Mouse (Mus musculus) G1E-ER4 (cell line): ENCODE data around the gene Tsr1. TPM values are rescaled to one million over a fixed set of nuclear protein-coding genes. Genes with fewer than 3 reads are reported as not detected.

Experiments
- GATA1 ChIP-seq: IDR thresholded peaks from one replicate; pipeline ENCODE4 v1.8.0; 2012; ENCODE audit warnings: low read length, inconsistent platforms
- polyA plus RNA-seq: library from polyadenylated mRNA; stranded (reverse); fragments of >175 nt; gene quantifications from 2 replicates; pipeline ENCODE4 v1.2.3, GENCODE M21; 2012

The Tsr1 gene
- polyA plus RNA-seq, 1 experiment, result 39.4 TPM

DNA sequence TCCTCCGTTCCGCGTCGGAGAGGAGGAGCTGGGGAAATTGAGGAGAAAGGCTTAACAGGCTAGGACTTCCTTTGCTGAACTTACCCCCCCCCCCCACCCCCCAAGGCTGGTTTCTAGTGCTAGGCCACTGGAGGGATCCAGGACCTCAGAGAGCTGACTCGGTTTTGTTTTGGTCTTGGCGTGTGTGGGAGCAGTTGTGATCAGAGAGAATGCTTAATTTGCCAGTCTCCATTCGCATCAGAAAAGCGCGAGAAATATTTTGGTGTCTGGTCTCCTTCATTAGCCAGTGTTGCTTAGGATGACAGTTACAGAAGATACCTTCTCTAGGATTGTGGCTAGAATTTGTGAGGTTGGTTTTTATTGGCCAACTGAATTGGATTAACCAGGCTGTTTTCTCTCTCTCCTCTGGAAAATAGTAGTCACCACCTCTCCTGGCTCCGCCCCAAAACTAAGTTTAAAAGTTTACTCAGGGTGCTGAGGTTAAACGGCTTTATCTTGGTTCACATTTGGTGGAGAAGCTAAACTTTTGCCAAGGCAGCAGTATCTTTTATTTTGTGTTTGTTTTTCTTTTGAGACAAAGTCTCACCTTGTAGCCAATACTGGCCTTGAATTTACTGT, 28.6 kb downstream of the Tsr1 start:
- TF ChIP-seq GATA1, result no peak

DNA sequence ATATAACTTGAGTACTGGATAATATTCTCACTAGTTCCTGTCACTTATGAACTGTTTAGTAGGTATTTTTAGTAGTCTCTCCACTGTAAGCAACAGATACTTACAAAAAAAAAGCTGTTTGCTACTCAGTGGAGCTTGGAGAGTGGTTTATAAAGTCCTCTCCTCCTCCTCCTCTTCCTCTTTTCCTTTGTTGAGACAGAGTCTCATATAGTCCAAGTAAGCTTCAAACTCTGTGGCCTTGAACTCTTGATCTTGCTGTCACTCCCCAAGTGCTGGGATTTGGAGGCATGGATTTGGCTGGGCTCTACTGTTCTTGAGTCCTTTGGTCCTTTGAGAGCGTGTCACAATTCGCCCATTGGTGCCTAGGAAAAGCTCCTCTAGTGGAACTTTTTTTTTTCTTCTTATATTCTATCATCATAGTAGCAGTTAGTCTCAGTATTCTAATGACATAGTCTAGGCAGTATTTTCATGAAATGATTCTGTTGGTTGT, 29.4 kb downstream of the Tsr1 start:
- no peak for TF ChIP-seq GATA1

DNA sequence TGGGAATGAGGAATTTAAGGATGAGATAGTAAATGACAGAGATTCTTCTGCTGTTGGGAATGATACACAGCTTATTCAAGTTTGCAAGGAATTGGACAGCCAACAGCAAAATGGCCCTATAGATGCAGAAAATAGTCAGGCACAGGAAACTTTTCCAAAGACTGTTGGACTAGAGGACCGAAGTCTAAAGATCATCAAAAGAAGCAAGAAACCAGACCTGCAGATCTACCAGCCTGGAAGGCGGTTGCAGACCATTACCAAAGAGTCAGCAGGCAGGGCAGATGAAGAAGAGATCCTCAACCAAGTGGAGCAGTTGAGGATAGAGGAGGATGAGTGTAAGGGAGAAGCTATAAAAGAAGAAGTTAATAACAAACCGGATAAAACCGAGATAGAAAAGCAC, 31.2 kb downstream of the Tsr1 start:
- no peak for TF ChIP-seq GATA1

DNA sequence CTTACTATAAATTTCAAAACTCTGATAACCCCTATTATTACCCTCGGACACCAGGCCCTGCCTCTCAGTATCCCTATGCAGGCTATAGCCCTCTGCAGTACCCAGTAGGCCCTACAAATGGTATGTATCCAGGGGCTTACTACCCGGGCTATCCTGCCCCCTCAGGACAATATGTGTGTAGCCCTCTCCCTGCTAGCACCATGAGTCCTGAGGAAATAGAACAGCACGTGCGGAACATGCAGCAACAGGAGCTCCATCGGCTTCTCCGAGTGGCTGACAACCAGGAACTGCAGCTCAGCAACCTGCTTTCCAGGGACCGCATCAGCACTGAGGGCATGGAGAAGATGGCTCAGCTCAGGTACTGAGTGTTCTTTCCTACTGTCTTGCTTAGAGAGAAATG, 32.5 kb downstream of the Tsr1 start:
- TF ChIP-seq GATA1, result no peak

DNA sequence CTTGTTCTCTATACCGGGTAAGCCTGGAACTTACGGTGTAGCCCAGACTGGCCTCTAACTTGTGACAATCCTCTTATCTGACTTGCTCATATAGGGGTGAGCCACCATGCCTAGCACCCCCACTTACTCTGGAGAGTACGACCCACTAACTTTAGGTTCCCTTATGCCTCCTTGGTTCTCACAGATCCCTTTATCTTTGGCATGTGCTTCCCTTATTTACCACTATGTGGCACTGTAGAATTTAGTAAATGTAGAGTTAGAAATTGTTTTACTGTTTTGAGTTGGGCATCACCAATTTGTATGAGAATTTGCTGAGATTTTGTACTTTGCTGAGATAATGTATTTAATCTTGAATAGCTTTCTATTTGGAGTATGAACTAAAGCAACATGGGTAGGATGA, 48.5 kb downstream of the Tsr1 start:
- no peak for TF ChIP-seq GATA1

DNA sequence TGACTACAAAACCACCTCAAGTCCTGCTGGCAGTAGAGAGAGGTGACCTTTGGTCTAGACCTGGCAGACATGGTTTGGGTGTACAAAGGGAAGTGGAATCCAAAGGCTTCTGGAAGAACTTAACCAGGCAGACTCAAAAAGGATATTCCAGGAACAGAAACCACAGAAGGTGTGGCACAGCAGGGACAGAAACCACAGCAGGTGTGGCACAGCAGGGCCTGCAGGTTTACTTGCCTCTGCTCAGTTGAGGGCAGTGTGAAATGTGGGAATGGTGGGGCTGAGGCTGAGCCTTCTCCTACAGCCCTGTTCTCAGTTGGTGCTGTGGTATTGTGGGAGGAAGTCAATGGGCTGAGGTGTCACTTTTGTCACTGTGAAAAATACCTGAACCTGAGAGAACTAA, 57.0 kb downstream of the Tsr1 start:
- no peak for TF ChIP-seq GATA1

DNA sequence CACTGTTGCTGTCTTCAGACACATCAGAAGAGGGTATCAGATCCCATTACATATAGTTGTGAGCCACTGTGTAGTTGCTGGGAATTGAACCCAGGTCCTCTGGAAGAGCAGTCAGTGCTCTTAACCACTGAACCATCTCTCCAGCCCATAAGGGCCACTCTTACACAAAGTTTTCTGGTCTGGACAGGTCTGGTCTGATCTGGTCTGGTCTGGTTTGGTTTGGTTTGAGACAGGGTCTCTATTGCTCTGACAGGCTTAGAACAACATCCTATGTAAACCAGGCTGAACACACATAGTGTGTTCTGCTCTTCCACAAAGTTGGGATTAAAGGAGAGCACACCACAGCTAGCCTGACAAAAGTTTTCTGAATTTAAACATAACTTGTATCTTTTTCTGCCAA, 58.1 kb downstream of the Tsr1 start:
- no peak for TF ChIP-seq GATA1

DNA sequence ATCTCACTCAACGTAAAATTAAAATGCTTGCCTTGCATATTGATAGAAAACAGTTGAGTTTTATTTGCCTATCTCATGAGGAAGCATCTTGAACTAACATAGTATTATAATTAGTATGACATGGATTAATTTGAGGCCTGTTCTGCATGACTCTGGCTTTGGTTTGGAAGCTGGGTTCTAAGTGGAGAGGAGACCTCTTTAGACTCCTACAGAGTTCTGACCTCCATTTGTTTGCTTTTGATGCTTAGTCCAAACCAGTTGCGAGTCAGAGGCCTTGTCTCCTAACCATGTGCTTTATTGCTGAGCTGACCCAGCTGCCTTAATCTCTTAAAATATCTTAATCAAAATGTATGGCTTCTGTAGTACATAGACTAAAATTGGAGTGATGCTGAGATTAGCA, 59.7 kb downstream of the Tsr1 start:
- no peak for TF ChIP-seq GATA1

Other genes starting within 250 kb of the Tsr1 start
- gene Cluh, start 248.6 kb upstream of the Tsr1 start, polyA plus RNA-seq, result 77.2 and 82.6 TPM in 2 replicates
- gene Pafah1b1, start 173.4 kb upstream of the Tsr1 start, polyA plus RNA-seq, result 9.6 and 12.7 TPM in 2 replicates
- 24.8 and 34.6 TPM in 2 replicates for gene Mettl16, start 127.2 kb upstream of the Tsr1 start, polyA plus RNA-seq
- gene Mnt, start 67.2 kb upstream of the Tsr1 start, polyA plus RNA-seq, result 132 and 166 TPM in 2 replicates
- 9.6 and 10.2 TPM in 2 replicates for gene Sgsm2, start 1.0 kb upstream of the Tsr1 start, polyA plus RNA-seq
- 36.8 and 60.6 TPM in 2 replicates for gene Smg6, start 27.8 kb downstream of the Tsr1 start, polyA plus RNA-seq
- gene Srr, start 27.9 kb downstream of the Tsr1 start, polyA plus RNA-seq, result 1.6 and 2.0 TPM in 2 replicates